Mouse (Mus musculus) liver, postnatal 0 days (tissue): ENCODE measurements around the gene Olfr96.

Experiments used
- CTCF ChIP-seq: sonication (generic); IDR thresholded peaks from 2 replicates; pipeline ENCODE4 v1.5.1; 2016; ENCODE audit warnings: antibody characterized with exemption, low read depth
- EP300 ChIP-seq: IDR thresholded peaks from 2 replicates; pipeline ENCODE4 v1.6.1; 2016; ENCODE audit warnings: antibody characterized with exemption, low read depth, mild to moderate bottlenecking

GRCm38 (mm10) chr17:37193032-37193431 is 26.9 kb upstream of the Olfr96 start:
- TF ChIP-seq CTCF (no peak), EP300 (no peak)
